Mouse (Mus musculus): Measurements from ENCODE around the gene Olfr1009.

DNA sequence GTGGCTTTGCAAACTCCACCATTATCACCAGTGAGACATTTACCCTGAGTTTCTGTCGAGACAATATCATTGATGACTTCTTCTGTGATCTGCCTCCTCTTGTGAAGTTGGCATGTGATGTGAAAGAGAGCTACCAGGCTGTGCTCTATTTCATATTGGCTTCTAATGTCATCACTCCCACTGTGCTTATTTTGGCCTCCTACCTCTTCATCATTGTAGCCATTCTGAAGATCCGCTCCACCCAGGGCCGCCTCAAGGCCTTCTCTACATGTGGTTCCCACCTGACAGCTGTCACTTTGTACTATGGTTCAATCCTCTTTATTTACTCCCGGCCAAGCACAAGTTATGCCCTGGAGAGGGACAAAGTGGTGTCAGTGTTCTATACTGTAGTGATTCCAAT, 38.6 kb downstream of the Olfr1009 start:
- TF ChIP-seq EP300 (optimal IDR thresholded peaks at IDR 0.05) (no peak), CTCF (IDR thresholded peaks at IDR 0.05; ENCODE audit: low read depth) (no peak)

Measured in stomach, postnatal 0 days (tissue).